23 mouse cellular contexts compared by ENCODE assay signal in genomic region chr1:184351760-184352159, GRCm38 (mm10).
DNase-seq lines count a peak whose midpoint lies in the region; ATAC-seq lines count a peak whose summit lies in the region.
"Had no signal": no experiment of that assay in that cellular context is flagged by ENCODE, and none has a peak within 500 bp of the region (broad histone marks: within the 10 kb centered on the region; RNA-seq: fewer than 3 reads in every experiment).

No protein-coding gene starts in this region.

- H3K9ac ChIP-seq in liver, embryonic 12.5 days: no peak overlapping the region
- H3K9ac ChIP-seq: embryonic facial prominence, embryonic 12.5 days; forebrain, embryonic 12.5 days; hindbrain, embryonic 14.5 days; limb, embryonic 13.5 days; lung, embryonic 14.5 days had no signal

- H3K36me3 ChIP-seq in liver, embryonic 12.5 days: no peaks in the 10 kb centered on the region
- H3K36me3 ChIP-seq: embryonic facial prominence, embryonic 12.5 days; forebrain, embryonic 12.5 days; limb, embryonic 13.5 days had no signal

- WGBS in liver, embryonic 12.5 days (ENCODE audit: insufficient replicate concordance): 18% methylated on average over 5 of the region's 5 CpGs

- ATAC-seq in liver, embryonic 12.5 days: peak; percentile 94
- ATAC-seq in megakaryocyte-erythroid progenitor cell, adult 5-6 weeks (replicated peaks; ENCODE audit: low FRiP score, low TSS enrichment, poor library complexity, severe bottlenecking): peak; percentile 99
- ATAC-seq: midbrain, embryonic 16.5 days had no signal

- peak overlapping the region; percentile 36 for H3K4me2 ChIP-seq in liver, embryonic 12.5 days
- H3K4me2 ChIP-seq: embryonic facial prominence, embryonic 12.5 days; forebrain, embryonic 12.5 days; hindbrain, embryonic 14.5 days; limb, embryonic 13.5 days; lung, embryonic 14.5 days had no signal

- H3K4me1 ChIP-seq in liver, embryonic 12.5 days: peaks cover 29% of the 10 kb centered on the region
- H3K4me1 ChIP-seq: embryonic facial prominence, embryonic 12.5 days; forebrain, embryonic 12.5 days had no signal

- DNase-seq in heart, adult 11 months: peak; percentile 74
- DNase-seq in heart, adult 9 months (ENCODE audit: low spot score in 2 of 2): no peak
- DNase-seq in c-Kit-positive CD71-positive TER-119-negative erythroid progenitor cells, embryonic 14.5 days (ENCODE audit: low read depth): peak; percentile 23
- no peak for DNase-seq in cerebellum, adult 11-12 months
- no peak for DNase-seq in spleen, postnatal 14 days (ENCODE audit: low spot score in 2 of 2)
- no peak for DNase-seq in Muller cell, postnatal 12 days (ENCODE audit: inconsistent ontology term)
- DNase-seq: adrenal gland, postnatal 25 days; cerebellum, adult 11 months; cerebellum, postnatal 10 days; gastrocnemius, adult 2 months; heart, postnatal 4 days; kidney, postnatal 25 days; layer of hippocampus, adult 9-11 months; lung, embryonic 14.5 days; thymus, postnatal 14 days had no signal

- peak overlapping the region; percentile 29; the same call in 1 of the 2 replicates for H3K27ac ChIP-seq in liver, embryonic 12.5 days
- H3K27ac ChIP-seq: embryonic facial prominence, embryonic 12.5 days; forebrain, embryonic 12.5 days; gastrocnemius, adult 2 months; hindbrain, embryonic 14.5 days; limb, embryonic 13.5 days had no signal

- H3K4me3 ChIP-seq in liver, embryonic 12.5 days: no peak overlapping the region
- H3K4me3 ChIP-seq: embryonic facial prominence, embryonic 12.5 days; erythroblast, embryonic 14.5 days; forebrain, embryonic 12.5 days; gastrocnemius, adult 2 months; limb, embryonic 13.5 days had no signal

- H3K9me3 ChIP-seq in liver, embryonic 12.5 days (replicated peaks): no peaks in the 10 kb centered on the region
- H3K9me3 ChIP-seq: embryonic facial prominence, embryonic 12.5 days; forebrain, embryonic 12.5 days; limb, embryonic 13.5 days had no signal

- no peaks in the 10 kb centered on the region for H3K27me3 ChIP-seq in liver, embryonic 12.5 days (replicated peaks)
- H3K27me3 ChIP-seq: embryonic facial prominence, embryonic 12.5 days; forebrain, embryonic 12.5 days had no signal

Comparison
In these comparisons a context has a peak if more than half of its experiments do, and no peak if none do; other contexts are left out.
1. DNase-seq: peak in heart, adult 11 months (single experiment) and c-Kit-positive CD71-positive TER-119-negative erythroid progenitor cells, embryonic 14.5 days (single experiment); none in heart, adult 9 months (0 of 2), cerebellum, adult 11-12 months (single experiment), spleen, postnatal 14 days (0 of 2) and Muller cell, postnatal 12 days (single experiment).